Mouse (Mus musculus) liver, postnatal 0 days (tissue): Measurements from ENCODE around the gene Hist1h4k. TPM values are rescaled to one million over a fixed set of nuclear protein-coding genes. Genes with fewer than 3 reads are reported as not detected.
"Not testable (repeated sequence)": the region's sequence is repeated elsewhere in the genome, so short reads cannot be mapped to it uniquely, and the experiment has no call there.

ENCODE experiments used
- ATAC-seq: fragments of 200-750 bp; cut with Nextera tagmentation; 2 replicates; pipeline ENCODE4 v1.8.0; 2017; ENCODE audit warnings: mild to moderate bottlenecking, moderate library complexity
- DNase-seq: peaks from one replicate; pipeline ENCODE4 v3.0.0-alpha.2; 2016
- H3K27ac ChIP-seq: fragments of 300-500 bp; sonication (generic); 2 replicates; pipeline ENCODE4 v1.5.1; 2014; ENCODE audit warnings: antibody characterized with exemption, moderate library complexity, mild to moderate bottlenecking, low read depth
- H3K27me3 ChIP-seq: fragments of 300-500 bp; sonication (generic); 2 replicates; pipeline ENCODE4 v1.6.1; 2014; ENCODE audit warnings: low read length, control low read depth, mixed read lengths; ENCODE audit not compliant: insufficient read depth
- H3K36me3 ChIP-seq: fragments of 300-500 bp; sonication (generic); replicated peaks from 2 replicates; pipeline ENCODE4 v1.6.1; 2014; ENCODE audit warnings: mild to moderate bottlenecking, control low read depth, low read length, moderate library complexity, mixed read lengths; ENCODE audit not compliant: insufficient read depth
- H3K4me1 ChIP-seq: fragments of 300-500 bp; sonication (generic); 2 replicates; pipeline ENCODE4 v1.6.1; 2014; ENCODE audit warnings: antibody characterized with exemption, mild to moderate bottlenecking, control low read depth; ENCODE audit not compliant: insufficient read depth
- H3K4me2 ChIP-seq: fragments of 300-500 bp; sonication (generic); 2 replicates; pipeline ENCODE4 v1.6.1; 2014; ENCODE audit warnings: low read depth, mild to moderate bottlenecking, low read length, moderate library complexity, mixed read lengths
- H3K4me3 ChIP-seq: fragments of 300-500 bp; sonication (generic); 2 replicates; pipeline ENCODE4 v1.5.1; 2014; ENCODE audit warnings: low read depth, low read length
- H3K9ac ChIP-seq: fragments of 300-500 bp; sonication (generic); replicated peaks from 2 replicates; pipeline ENCODE4 v1.6.1; 2014; ENCODE audit warnings: mild to moderate bottlenecking, moderate library complexity
- H3K9me3 ChIP-seq: fragments of 300-500 bp; sonication (generic); 2 replicates; pipeline ENCODE4 v1.6.1; 2016; ENCODE audit warnings: mild to moderate bottlenecking, control low read depth, low read length, mixed read lengths
- CTCF ChIP-seq: sonication (generic); IDR thresholded peaks from 2 replicates; pipeline ENCODE4 v1.5.1; 2016; ENCODE audit warnings: antibody characterized with exemption, low read depth
- EP300 ChIP-seq: IDR thresholded peaks from 2 replicates; pipeline ENCODE4 v1.6.1; 2016; ENCODE audit warnings: antibody characterized with exemption, low read depth, mild to moderate bottlenecking
- WGBS: fragments of 180-500 bp; shearing (Covaris S2); extraction: QIAGEN DNeasy Blood & Tissue Kit; methylation state at CpG from one replicate; pipeline ENCODE4 v1.1.7; 2014; ENCODE audit not compliant: insufficient replicate concordance; 5-methylcytosine and 5-hydroxymethylcytosine counted together
- polyA plus RNA-seq: library from polyadenylated mRNA; unstranded; fragments of >200 nt; fragmentation: Nextera tagmentation; extraction: Ambion mirVana; gene quantifications from 2 replicates; pipeline ENCODE4 v1.2.1, GENCODE M21; 2015

Gene Hist1h4k
- polyA plus RNA-seq, 1 experiment from 2014 or later: 2.4 TPM

DNA sequence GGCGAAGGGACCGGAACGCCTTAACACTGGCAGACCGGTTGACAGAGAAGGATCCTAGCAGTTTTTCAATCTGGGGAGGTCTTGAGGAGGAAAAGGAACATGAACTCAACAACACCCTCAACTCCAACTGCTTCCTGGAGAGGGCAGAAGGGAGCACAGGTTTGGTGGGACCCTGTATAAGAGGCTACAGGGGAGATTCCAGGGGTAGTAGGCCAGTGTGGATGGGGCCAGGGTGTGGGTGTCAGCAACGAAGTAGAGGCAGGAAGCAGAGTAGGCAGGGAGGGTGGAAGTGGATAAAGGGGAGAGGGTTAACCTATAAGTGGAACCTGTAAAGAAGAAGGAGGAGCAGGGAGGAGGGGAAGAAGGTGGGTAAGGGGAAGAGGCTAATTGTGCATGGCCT is 16.8 kb downstream of the Hist1h4k start:
- Histone ChIP-seq H3K9ac (no peak overlapping the region), H3K27me3 (no peaks in the 10 kb centered on the region), H3K4me1 (peaks cover 6% of the 10 kb centered on the region; the same call in 1 of the 2 replicates), H3K27ac (no peak overlapping the region), H3K4me3 (no peak overlapping the region), H3K9me3 (no peaks in the 10 kb centered on the region), H3K4me2 (no peak overlapping the region), H3K36me3 (no peaks in the 10 kb centered on the region)
- TF ChIP-seq EP300 (no peak), CTCF (peak; percentile 25; the same call in 1 of the 2 replicates)
- DNase-seq: no peak
- no peak for ATAC-seq
- 78% methylated on average over 5 of the region's 5 CpGs for WGBS

DNA sequence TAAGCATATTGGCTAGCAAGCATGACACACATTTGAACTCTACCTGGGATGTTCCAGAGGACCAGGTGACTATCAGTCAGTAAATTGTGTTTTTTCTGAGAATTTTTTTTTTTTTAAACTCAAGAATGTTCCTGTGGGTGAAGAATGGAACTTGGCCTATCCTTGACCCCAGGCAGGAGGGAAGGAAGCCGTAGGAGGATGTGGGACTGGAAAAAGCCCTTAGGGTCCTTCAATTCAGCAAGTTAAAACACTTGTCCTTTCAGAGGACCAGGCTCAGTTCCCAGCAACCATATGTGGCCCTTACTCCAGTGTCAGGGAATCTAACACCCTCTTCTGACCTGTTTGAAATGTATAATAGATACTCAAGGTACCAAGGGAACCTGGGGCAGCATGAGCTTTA is 20.8 kb downstream of the Hist1h4k start:
- 57% methylated on average over 1 of the region's 1 CpGs for WGBS
- Histone ChIP-seq H3K36me3 (no peaks in the 10 kb centered on the region), H3K4me1 (no peaks in the 10 kb centered on the region), H3K4me2 (no peak overlapping the region), H3K9ac (no peak overlapping the region), H3K9me3 (no peaks in the 10 kb centered on the region), H3K27me3 (no peaks in the 10 kb centered on the region), H3K27ac (no peak overlapping the region), H3K4me3 (no peak overlapping the region)
- ATAC-seq (no peak), DNase-seq (no peak)
- TF ChIP-seq CTCF (no peak), EP300 (no peak)

DNA sequence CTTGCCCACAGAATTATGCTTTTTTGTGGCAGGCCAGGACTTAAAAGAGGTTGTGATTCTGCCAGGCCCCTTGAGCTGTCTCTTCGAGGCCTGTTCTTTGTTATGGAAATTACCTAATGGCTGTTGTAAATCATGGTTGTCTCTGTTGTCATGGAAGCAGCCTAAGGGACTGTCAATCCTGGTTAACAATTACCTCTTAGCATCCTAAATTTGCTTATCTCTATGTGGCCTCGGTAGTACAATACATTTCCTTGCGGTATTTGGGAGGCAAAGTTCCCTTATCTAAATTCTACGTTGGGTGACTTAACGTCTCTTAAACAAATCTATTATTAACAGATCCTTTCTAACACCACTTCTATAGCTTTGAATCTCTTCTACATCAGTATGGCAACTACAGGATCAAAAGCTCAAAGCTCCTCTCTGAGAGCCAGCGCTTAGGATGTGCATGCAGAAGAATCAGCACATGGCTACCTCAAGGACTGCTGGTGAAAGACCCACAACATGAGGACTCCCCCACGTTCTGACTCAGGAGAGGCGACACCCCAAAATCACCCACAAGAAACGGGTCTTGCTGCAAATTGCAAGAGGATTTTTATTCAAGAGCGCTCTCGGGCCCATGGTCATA is 22.2 kb downstream of the Hist1h4k start:
- 48% methylated on average over 11 of the region's 11 CpGs for WGBS
- no peak for DNase-seq
- Histone ChIP-seq H3K27me3 (no peaks in the 10 kb centered on the region), H3K9me3 (no peaks in the 10 kb centered on the region), H3K4me3 (no peak overlapping the region), H3K36me3 (no peaks in the 10 kb centered on the region), H3K4me1 (no peaks in the 10 kb centered on the region), H3K9ac (no peak overlapping the region), H3K4me2 (no peak overlapping the region), H3K27ac (no peak overlapping the region)
- no peak for ATAC-seq
- no peak for TF ChIP-seq EP300

DNA sequence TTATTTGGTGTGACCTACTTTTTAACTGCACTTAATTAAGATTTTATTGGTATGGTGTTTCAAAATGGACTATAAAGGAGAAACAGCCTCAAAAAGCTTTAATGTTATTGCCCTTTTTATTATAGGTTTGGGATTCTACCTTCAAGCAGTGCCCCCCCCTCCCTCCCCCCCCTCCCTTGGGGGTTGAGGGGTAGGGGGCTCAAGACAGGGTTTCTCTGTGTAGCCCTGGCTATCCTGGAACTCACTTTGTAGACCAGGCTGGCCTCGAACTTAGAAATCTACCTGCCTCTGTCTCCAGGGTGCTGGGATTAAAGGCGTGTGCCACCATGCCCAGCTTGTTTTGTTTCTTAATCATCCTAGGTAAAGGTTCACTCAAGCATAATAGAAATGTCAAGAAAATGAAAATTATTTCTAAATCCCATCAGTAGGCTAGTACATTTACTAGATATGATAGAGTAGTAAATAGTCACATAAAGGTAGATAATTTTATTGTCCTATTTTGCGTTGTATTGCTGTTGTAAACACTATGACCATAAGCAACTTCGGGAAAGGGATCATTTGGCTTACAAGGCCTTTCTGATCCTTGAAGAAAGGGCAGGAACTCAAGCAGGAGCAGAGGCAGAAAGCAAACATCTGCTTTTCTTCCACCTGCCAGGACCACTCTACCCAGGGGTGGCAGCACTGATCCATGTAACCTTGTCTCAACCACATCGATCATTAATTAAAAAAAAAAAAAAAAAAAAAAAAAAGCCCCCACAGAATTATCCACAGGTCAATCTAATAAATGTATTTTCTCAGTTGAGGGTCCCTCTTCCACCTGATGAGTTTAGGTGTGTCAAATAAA is 27.1 kb downstream of the Hist1h4k start:
- peak overlapping the region; percentile 63 for H3K4me2 ChIP-seq
- 41% methylated on average over 5 of the region's 5 CpGs for WGBS
- no peaks in the 10 kb centered on the region for H3K9me3 ChIP-seq

DNA sequence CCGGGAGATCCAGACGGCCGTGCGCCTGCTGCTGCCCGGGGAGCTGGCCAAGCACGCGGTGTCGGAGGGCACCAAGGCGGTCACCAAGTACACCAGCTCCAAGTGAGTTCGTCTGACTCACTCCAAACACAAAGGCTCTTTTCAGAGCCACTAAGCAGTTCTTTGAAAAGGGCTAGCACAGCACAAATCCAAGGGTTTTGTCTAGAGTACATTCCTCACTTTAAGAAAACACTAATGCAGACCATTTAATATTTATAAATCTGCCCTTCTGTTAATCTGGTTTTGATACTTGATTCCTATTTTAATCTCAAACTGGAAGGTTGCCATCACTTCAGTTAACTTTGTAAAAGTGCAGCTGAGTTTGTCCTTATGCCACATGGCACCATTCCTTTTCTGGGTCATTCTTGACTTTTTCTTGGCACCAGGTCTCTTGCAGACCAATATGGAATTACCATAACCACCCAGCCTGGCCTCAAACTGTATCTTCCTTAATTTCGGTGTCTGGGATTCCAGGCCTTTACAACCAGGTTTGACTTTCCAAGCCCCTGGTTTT is 27.9 kb downstream of the Hist1h4k start:
- ATAC-seq (peak; percentile 12), DNase-seq (no peak)
- WGBS: 2% methylated on average over 11 of the region's 11 CpGs
- Histone ChIP-seq H3K36me3 (no peaks in the 10 kb centered on the region), H3K9ac (peak overlapping the region; percentile 64), H3K4me2 (peak overlapping the region; percentile 63), H3K27ac (peak overlapping the region; percentile 93), H3K27me3 (no peaks in the 10 kb centered on the region), H3K9me3 (no peaks in the 10 kb centered on the region), H3K4me3 (peak overlapping the region; percentile 43), H3K4me1 (peaks cover 8% of the 10 kb centered on the region)
- TF ChIP-seq CTCF (no peak), EP300 (peak; percentile 9)

More for the DNA sequence above, 27.1 kb downstream of the Hist1h4k start:
- TF ChIP-seq EP300: no peak
- peak; percentile 36 for TF ChIP-seq CTCF
- Histone ChIP-seq H3K36me3 (no peaks in the 10 kb centered on the region), H3K27me3 (no peaks in the 10 kb centered on the region), H3K9ac (peak overlapping the region; percentile 64), H3K4me1 (peaks cover 4% of the 10 kb centered on the region), H3K4me3 (peak overlapping the region; percentile 43), H3K27ac (peak overlapping the region; percentile 93)
- DNase-seq: no peak
- no peak for ATAC-seq

DNA sequence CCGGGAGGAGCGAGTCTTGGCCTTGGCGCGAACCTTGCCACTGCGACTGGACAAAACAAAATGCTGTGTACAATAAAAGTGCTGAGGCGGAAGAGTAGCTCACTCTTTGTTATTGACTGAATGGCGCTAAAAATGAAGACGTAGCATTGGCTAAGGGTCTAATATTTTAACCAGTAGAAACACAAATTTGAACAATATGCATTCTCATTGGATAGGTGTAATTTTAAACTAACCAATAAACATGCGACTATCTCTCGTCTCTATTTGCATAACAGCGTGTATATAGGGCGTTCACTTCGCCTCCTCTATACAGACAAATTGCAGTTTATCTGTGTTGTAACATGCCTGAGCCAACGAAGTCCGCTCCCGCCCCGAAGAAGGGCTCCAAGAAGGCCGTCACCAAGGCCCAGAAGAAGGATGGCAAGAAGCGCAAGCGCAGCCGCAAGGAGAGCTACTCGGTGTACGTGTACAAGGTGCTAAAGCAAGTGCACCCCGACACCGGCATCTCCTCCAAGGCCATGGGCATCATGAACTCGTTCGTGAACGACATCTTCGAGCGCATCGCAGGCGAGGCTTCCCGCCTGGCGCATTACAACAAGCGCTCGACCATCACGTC is 28.4 kb downstream of the Hist1h4k start, which contains the start of gene Hist1h2bm:
Gene Hist1h2bm, plus strand, starts transcription at position 288 of the 616 bp plus-strand sequence.
- Histone ChIP-seq H3K27ac (peak within 1 kb of the TSS; percentile 93), H3K4me3 (peak within 1 kb of the TSS; percentile 43), H3K4me2 (peak within 1 kb of the TSS; percentile 63), H3K9ac (peak within 1 kb of the TSS; percentile 64), H3K4me1 (peaks cover 10% of the 10 kb centered on the region)
- under 1% methylated on average over 35 of the region's 37 CpGs for WGBS
- peak; percentile 91 for ATAC-seq
- not testable (repeated sequence) for H3K9me3 ChIP-seq, H3K27me3 ChIP-seq, H3K36me3 ChIP-seq
- peak; percentile 78 for DNase-seq
